Mouse (Mus musculus) heart, postnatal 0 days (tissue): ENCODE measurements around the gene Sept9. TPM values are rescaled to one million over a fixed set of nuclear protein-coding genes. Genes with fewer than 3 reads are reported as not detected.

Experiments
- ATAC-seq: fragments of 200-750 bp; cut with Nextera tagmentation; 2 replicates; pipeline ENCODE4 v1.8.0; 2017; ENCODE audit warnings: low read depth, moderate number of reproducible peaks, moderate library complexity; ENCODE audit not compliant: insufficient read depth
- DNase-seq: peaks from one replicate; pipeline ENCODE4 v3.0.0-alpha.2; 2016; ENCODE audit warnings: low spot score
- H3K27ac ChIP-seq: fragments of 300-500 bp; sonication (generic); 2 replicates; pipeline ENCODE4 v1.5.1; 2014; ENCODE audit warnings: low read depth, mild to moderate bottlenecking
- H3K27me3 ChIP-seq: fragments of 300-500 bp; sonication (generic); 2 replicates; pipeline ENCODE4 v1.6.1; 2014; ENCODE audit warnings: low read length, mixed read lengths; ENCODE audit not compliant: control insufficient read depth, insufficient read depth
- H3K36me3 ChIP-seq: fragments of 300-500 bp; sonication (generic); replicated peaks from 2 replicates; pipeline ENCODE4 v1.6.1; 2014; ENCODE audit warnings: low read length, mixed read lengths; ENCODE audit not compliant: control insufficient read depth, insufficient read depth
- H3K4me1 ChIP-seq: fragments of 300-500 bp; sonication (generic); 2 replicates; pipeline ENCODE4 v1.6.1; 2014; ENCODE audit warnings: antibody characterized with exemption; ENCODE audit not compliant: control insufficient read depth, insufficient read depth
- H3K4me2 ChIP-seq: fragments of 300-500 bp; sonication (generic); 2 replicates; pipeline ENCODE4 v1.6.1; 2014; ENCODE audit warnings: low read depth, mild to moderate bottlenecking, low read length, moderate library complexity
- H3K4me3 ChIP-seq: fragments of 300-500 bp; sonication (generic); 2 replicates; pipeline ENCODE4 v1.5.1; 2014; ENCODE audit warnings: low read depth, low read length
- H3K9ac ChIP-seq: fragments of 300-500 bp; sonication (generic); replicated peaks from 2 replicates; pipeline ENCODE4 v1.6.1; 2014; ENCODE audit warnings: low read depth, low read length, mixed read lengths
- H3K9me3 ChIP-seq: fragments of 300-500 bp; sonication (generic); replicated peaks from 2 replicates; pipeline ENCODE4 v1.6.1; 2016; ENCODE audit warnings: low read length; ENCODE audit not compliant: control insufficient read depth
- CTCF ChIP-seq: IDR thresholded peaks from 2 replicates; pipeline ENCODE4 v1.5.1; 2016; ENCODE audit warnings: antibody characterized with exemption, control low read depth, low read depth
- EP300 ChIP-seq: IDR thresholded peaks from 2 replicates; pipeline ENCODE4 v1.6.1; 2016; ENCODE audit warnings: antibody characterized with exemption, low read depth
- WGBS: fragments of 180-500 bp; shearing (Covaris S2); extraction: QIAGEN DNeasy Blood & Tissue Kit; methylation state at CpG from one replicate; pipeline ENCODE4 v1.1.7; 2014; 5-methylcytosine and 5-hydroxymethylcytosine counted together
- polyA plus RNA-seq: library from polyadenylated mRNA; unstranded; fragments of >200 nt; fragmentation: Nextera tagmentation; extraction: Ambion mirVana; gene quantifications from 2 replicates; pipeline ENCODE4 v1.2.1, GENCODE M21; 2015
- total RNA-seq: library from RNA; depleted of rRNA; stranded (reverse); fragments of >200 nt; gene quantifications from 2 replicates; pipeline ENCODE4 v1.2.3, GENCODE M21; 2014; ENCODE audit warnings: low replicate concordance

The Sept9 gene
- total and polyA plus RNA-seq, 2 experiments from 2014 or later: 31.6 to 64.2 TPM

- H3K9me3 ChIP-seq: no peaks in the 10 kb centered on the region
- H3K36me3 ChIP-seq: no peaks in the 10 kb centered on the region
- ATAC-seq (no peak), DNase-seq (no peak)
- no peak for TF ChIP-seq EP300
- TF ChIP-seq CTCF: no peak
- H3K27me3 ChIP-seq: no peaks in the 10 kb centered on the region
- no peaks in the 10 kb centered on the region for H3K4me1 ChIP-seq
- 81% methylated on average over 5 of the region's 5 CpGs for WGBS
- H3K4me2 ChIP-seq: no peak overlapping the region
- no peak overlapping the region for H3K4me3 ChIP-seq
- no peak overlapping the region for H3K9ac ChIP-seq
- H3K27ac ChIP-seq: 0 out of 2 replicates have a peak overlapping the region, but pooled peaks have one; percentile 15
These were observed 102.9 kb downstream of the Sept9 start for GRCm38 (mm10) chr11:117302371-117302770.

GRCm38 (mm10) chr11:117305509-117306188 is 106.2 kb downstream of the Sept9 start:
- H3K4me1 ChIP-seq: peaks cover 27% of the 10 kb centered on the region
- H3K27ac ChIP-seq: no peak overlapping the region

GRCm38 (mm10) chr11:117306311-117307088 is 107.0 kb downstream of the Sept9 start:
- Histone ChIP-seq H3K36me3 (no peaks in the 10 kb centered on the region), H3K9me3 (no peaks in the 10 kb centered on the region), H3K9ac (no peak overlapping the region), H3K27me3 (no peaks in the 10 kb centered on the region), H3K4me3 (no peak overlapping the region), H3K27ac (peak overlapping the region; percentile 59), H3K4me1 (peaks cover 34% of the 10 kb centered on the region), H3K4me2 (no peak overlapping the region)
- ATAC-seq (no peak), DNase-seq (no peak)
- WGBS: 61% methylated on average over 14 of the region's 14 CpGs
- TF ChIP-seq EP300: no peak
- TF ChIP-seq CTCF: no peak

More at GRCm38 (mm10) chr11:117305509-117306188, 106.2 kb downstream of the Sept9 start:
- TF ChIP-seq EP300 (no peak), CTCF (no peak)
- Histone ChIP-seq H3K9ac (no peak overlapping the region), H3K27me3 (no peaks in the 10 kb centered on the region), H3K36me3 (no peaks in the 10 kb centered on the region), H3K4me3 (no peak overlapping the region), H3K9me3 (no peaks in the 10 kb centered on the region), H3K4me2 (no peak overlapping the region)
- no peak for DNase-seq
- no peak for ATAC-seq
- 77% methylated on average over 7 of the region's 7 CpGs for WGBS

GRCm38 (mm10) chr11:117307895-117308786 is 108.7 kb downstream of the Sept9 start:
- Histone ChIP-seq H3K4me3 (no peak overlapping the region), H3K27me3 (no peaks in the 10 kb centered on the region), H3K4me1 (peaks cover 41% of the 10 kb centered on the region), H3K36me3 (no peaks in the 10 kb centered on the region), H3K4me2 (peak overlapping the region; percentile 9; the same call in 1 of the 2 replicates), H3K27ac (peak overlapping the region; percentile 9; the same call in 1 of the 2 replicates), H3K9me3 (no peaks in the 10 kb centered on the region), H3K9ac (no peak overlapping the region)
- WGBS: 27% methylated on average over 13 of the region's 13 CpGs
- no peak for TF ChIP-seq EP300
- no peak for TF ChIP-seq CTCF
- ATAC-seq (peak; percentile 57), DNase-seq (peak; percentile 84)
